Mouse (Mus musculus) left cerebral cortex, adult 18-20 months (tissue): ENCODE results near the gene Atg7. TPM values are rescaled to one million over a fixed set of nuclear protein-coding genes. Genes with fewer than 3 reads are reported as not detected.

ENCODE experiments used
- DNase-seq, 2 experiments: peaks; one replicate each; pipeline ENCODE4 v3.0.0; 2021 to 2022; ENCODE audit warnings: low spot score in 2 of 2, mixed read lengths in 1 of 2
- total RNA-seq, 2 experiments: library from RNA; stranded (reverse); gene quantifications; 2 replicates each; pipeline ENCODE4 v1.2.3; 2021

Gene Atg7
- total RNA-seq, 2 experiments from 2014 or later = 24.3 to 28.3 TPM

DNA sequence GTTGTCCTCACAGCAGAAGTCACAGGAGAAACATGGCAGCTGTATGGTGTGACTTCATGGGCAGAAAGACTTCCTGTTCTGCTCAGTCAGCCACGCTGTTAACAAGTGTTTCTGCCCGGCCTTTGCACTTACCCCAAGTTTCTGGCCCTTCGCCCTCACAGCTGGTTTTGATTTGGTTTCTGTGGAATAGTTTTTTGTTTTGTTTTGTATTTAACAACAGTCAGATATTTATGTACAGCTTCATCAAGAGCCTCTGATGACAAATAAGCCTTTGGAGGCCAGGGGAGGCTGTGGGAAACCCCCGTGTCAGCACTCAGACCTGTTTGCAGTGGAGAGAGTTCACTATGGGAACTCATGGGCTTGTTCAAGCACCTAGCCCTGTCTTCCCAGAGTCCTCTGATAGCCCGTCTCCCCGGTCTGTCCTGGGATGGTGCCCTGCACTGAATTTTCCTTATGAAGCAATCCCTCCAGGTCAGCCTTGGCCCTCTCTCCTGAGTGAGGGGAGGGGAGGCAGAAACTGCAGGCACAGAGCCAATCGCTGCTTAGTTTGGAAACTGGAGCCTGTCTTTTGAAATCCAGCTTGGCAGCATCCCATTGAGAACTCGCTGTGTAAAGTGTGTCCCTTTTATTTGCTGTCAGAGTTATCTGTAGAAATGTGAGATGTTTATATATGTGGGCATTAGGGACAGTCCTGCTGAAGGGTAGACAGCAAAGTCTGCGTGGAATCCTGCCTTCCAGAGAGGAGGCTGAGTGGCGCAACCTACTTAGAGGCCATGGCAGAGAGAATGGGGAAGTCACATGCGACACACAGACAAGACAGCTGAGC lies 138.7 kb downstream of the Atg7 start:
- DNase-seq = no peak

DNA sequence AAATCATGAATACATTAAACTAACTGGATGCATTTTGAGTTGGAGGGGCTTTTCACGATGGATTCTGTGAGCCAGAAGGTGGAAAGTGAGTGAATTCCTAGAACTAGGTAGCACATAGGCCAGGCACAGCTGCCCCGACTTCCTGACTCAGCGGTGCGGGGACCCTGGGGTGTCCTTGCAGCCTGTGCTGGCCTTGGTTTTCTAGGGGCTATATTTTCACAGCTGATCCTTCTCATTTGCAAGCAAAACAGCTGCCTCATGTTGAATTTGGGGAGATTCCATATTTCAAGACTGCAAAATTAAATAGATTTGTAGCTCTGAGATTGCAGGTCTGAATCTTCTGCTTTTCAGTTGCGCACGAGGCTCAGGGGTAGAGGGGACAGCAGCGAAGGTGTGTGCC lies 139.6 kb downstream of the Atg7 start:
- no peak for DNase-seq

DNA sequence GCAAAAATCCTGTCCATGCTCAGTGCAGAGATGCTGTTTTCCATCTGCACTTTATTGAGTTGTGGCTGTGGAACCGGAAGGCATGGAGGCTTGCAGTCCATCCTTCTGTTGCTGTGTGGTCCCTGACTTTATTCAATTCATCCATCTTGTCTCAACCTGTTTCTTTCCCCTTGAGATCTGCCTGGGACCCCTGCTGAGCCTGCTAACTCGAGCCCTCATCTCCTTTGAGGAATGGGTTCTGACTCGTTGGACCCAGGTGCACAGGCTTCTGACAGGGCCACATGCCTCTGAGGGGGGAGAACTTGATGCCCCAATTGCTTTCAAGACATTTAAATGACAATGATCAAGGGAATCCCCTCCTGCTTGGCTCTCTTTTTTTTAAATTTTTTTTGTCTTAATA lies 143.6 kb downstream of the Atg7 start:
- DNase-seq = no peak

DNA sequence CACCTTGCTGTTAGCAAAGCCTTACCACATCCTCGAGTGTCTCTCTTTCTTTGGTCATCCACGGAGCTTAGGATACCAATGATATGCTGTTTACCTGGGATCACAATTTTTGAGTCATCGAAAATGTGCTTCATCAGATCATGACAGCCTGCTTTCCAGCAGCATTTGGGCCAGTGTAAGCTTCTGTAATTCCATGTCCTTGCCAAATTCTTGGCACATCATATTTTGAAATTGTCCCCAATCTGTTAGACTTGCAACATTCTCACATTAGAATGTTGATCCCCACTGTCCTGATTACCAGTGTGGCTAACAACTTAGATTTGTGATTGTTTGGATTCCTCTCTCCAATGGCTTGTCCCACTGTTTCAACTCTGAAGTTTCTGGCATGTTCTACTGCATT lies 144.7 kb downstream of the Atg7 start:
- no peak for DNase-seq

GRCm38 (mm10) chr6:114788663-114789062 lies 145.8 kb downstream of the Atg7 start:
- DNase-seq = no peak

DNA sequence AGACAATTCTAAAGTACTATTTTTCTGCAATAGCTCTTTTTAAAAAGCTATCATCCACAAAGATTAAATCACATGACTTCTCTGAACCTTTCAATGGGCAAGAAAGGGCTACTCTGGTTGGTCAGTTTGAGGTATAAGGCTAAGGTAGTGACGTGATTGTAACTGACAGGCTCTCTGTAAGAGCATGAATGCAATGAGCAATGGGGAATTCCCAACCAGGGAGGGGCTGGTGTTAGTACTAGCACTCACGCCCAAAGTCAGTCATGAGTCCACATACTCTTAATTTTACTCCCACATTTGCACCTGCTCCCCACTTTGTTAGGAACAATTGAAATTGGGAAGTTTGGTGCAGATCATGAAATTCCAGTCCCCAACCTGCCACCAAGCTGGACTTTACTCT lies 147.2 kb downstream of the Atg7 start:
- no peak for DNase-seq

- no peak for DNase-seq
These were observed 148.0 kb downstream of the Atg7 start for GRCm38 (mm10) chr6:114790902-114791301.

DNA sequence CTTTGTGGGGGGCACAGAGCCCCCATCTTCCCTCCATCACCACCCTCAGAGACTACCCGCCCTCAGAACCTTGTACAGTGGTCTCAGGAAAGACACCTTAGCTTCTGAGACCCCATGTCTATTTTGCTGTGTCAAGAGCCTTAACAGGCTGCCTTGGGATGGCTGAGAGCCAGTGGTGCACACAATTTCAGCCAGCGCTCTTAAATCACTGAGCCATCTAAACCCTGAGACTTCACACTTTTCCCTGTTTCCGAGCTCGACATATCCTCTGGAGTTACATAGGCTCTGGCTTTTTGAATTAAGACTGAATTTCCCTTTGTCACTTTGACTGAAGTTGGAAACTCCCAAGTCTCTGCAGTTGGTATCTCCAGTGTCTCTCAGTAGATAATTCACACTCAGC lies 148.9 kb downstream of the Atg7 start:
- DNase-seq = no peak

- DNase-seq = peak; percentile 26 to 36
These were observed 151.8 kb downstream of the Atg7 start for GRCm38 (mm10) chr6:114794706-114795105.

DNA sequence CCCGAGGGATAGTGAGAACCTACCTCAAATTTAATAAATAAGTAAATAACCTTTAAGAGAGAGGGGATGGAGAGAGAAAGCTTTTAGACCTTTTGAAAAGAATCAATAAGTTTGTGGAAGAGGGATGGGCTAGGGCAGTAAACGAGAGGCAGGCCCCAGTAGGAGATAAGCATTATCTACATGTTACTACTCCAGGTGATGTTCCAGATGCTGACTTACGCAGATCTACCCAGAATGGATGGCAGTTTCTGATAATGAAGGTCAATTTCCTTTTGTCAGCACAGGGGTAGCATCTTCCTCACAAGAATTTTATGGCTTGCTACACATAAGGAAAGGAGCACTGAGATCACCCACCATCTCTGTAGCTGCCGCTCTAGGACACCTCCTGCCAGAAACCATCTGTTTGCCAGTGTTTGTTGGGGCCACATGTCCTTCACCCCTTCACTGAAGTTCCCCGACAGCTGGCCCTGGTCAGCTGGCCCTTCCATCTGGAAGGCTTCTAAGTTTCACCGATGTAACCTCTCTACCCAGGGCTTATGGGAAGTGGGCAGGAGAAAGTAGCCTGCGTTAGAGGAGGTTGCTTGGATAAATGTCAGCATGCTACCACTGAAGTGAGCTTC lies 152.9 kb downstream of the Atg7 start:
- no peak for DNase-seq

GRCm38 (mm10) chr6:114797901-114798300 lies 155.0 kb downstream of the Atg7 start:
- DNase-seq = no peak

DNA sequence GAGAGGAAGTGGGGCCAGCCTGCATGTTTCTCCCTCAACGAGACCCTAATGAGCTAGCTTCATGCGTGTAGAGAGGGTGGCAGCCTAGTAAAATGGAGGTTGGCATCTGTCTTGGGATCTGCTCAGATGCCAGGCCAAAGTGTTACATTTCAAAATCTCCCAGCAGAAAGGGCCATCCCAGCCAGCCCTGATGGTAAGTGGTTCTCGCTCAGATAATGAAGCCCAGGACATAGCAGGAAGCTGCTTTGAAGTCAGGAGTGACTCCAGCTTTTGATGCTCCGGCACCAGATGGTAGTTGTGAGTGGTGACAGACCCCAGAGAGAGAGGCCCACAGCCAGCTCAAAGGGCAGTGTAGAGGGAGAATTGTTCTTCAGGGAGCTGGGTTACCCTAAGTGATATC lies 155.8 kb downstream of the Atg7 start:
- no peak for DNase-seq

DNA sequence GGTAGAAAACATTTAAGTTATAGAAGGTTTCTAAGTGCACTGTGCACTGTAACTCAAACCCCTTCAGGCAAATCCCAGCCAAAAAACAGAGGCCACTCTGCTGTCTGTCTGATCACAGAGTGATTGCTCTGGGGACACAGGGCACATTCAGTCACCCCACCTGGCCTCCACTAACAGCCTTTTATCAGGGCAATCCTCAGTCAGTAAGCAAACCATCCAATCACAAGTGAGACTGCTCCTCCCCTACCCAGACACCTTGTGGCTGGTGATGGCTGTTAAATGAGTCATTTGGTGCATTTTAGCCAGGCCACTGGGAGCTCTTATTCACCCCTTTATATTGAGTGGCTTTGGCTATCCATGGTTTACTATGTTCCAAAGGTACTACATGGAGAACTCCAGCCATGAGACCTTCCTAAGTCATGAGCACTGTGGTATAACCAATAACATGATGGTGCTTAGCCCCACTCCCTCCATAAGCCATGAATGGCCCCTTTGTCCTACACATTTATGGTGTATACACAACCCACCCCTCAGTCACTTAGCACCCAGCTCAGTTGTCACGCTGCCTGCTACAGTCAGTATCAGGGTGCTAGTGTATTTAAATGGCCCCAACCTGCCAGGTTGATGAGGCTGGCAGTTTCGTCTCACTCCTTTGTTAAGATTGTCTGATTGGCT lies 157.5 kb downstream of the Atg7 start:
- no peak for DNase-seq

GRCm38 (mm10) chr6:114803915-114804535 lies 161.1 kb downstream of the Atg7 start:
- no peak for DNase-seq

GRCm38 (mm10) chr6:114804866-114805265 lies 162.0 kb downstream of the Atg7 start:
- no peak for DNase-seq

GRCm38 (mm10) chr6:114805927-114806326 lies 163.0 kb downstream of the Atg7 start:
- DNase-seq = no peak

- no peak for DNase-seq
These were observed 164.6 kb downstream of the Atg7 start for GRCm38 (mm10) chr6:114807474-114807873.

DNA sequence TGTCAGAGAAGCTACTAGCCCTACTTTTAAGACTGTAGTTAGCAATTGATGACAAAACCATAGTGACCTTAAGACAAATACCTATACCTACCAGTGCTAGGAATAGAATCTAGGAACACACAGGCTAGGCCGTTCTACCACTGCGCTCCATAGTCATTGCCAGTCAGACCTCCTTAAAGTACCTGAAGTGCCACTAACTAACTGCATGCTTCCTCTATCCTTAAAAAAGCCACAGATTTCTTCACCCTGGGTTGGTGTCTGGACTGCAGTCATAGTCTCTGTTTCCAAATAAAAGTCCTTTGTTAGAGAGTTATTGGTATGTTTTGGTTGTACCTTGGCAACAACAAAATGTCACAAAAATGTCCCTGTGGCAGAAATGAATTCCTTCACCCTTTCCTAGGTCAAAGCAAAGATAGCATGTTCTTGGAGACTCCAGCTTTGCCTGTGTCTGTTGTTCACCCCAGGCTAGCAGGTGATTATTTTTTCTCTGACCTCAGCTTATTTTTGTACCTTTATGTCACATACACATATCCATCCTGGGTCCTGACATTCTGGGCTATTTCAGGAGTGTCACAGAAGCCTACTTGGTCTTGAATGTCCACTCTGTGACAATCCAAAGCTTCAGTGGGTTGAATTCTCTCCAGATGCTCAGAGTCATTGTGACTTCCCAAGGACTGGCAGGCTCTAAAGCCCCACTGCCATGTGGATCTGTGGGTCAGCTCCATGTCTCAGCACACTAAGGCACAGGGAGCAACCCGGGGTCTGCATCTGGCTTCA lies 165.9 kb downstream of the Atg7 start:
- no peak for DNase-seq

GRCm38 (mm10) chr6:114809431-114809811 lies 166.5 kb downstream of the Atg7 start:
- DNase-seq = no peak

GRCm38 (mm10) chr6:114812322-114812721 lies 169.4 kb downstream of the Atg7 start:
- no peak for DNase-seq

GRCm38 (mm10) chr6:114812779-114813178 lies 169.9 kb downstream of the Atg7 start:
- no peak for DNase-seq
